Mouse (Mus musculus) kidney, embryonic 16.5 days (tissue): ENCODE measurements around the gene Sdr9c7. TPM values are rescaled to one million over a fixed set of nuclear protein-coding genes. Genes with fewer than 3 reads are reported as not detected.

Experiments
- ATAC-seq: fragments of 200-750 bp; cut with Nextera tagmentation; 2 replicates; pipeline ENCODE4 v1.8.0; 2017; ENCODE audit warnings: moderate TSS enrichment; ENCODE audit not compliant: low FRiP score, low TSS enrichment
- H3K27ac ChIP-seq: fragments of 300-500 bp; sonication (generic); 2 replicates; pipeline ENCODE4 v1.5.1; 2014; ENCODE audit warnings: low read length
- H3K27me3 ChIP-seq: fragments of 300-500 bp; sonication (generic); 2 replicates; pipeline ENCODE4 v1.6.1; 2014; ENCODE audit warnings: low read length, control low read depth, mixed read lengths; ENCODE audit not compliant: insufficient read depth
- H3K36me3 ChIP-seq: fragments of 300-500 bp; sonication (generic); 2 replicates; pipeline ENCODE4 v1.6.1; 2014; ENCODE audit warnings: low read length, control low read depth, mixed read lengths; ENCODE audit not compliant: insufficient read depth
- H3K4me1 ChIP-seq: fragments of 300-500 bp; sonication (generic); 2 replicates; pipeline ENCODE4 v1.6.1; 2014; ENCODE audit warnings: low read length, control low read depth, mixed read lengths; ENCODE audit not compliant: insufficient read depth
- H3K4me2 ChIP-seq: fragments of 300-500 bp; sonication (generic); replicated peaks from 2 replicates; pipeline ENCODE4 v1.6.1; 2014; ENCODE audit warnings: low read depth, low read length
- H3K4me3 ChIP-seq: fragments of 300-500 bp; sonication (generic); 2 replicates; pipeline ENCODE4 v1.5.1; 2014; ENCODE audit warnings: mild to moderate bottlenecking, low read length
- H3K9ac ChIP-seq: fragments of 300-500 bp; sonication (generic); replicated peaks from 2 replicates; pipeline ENCODE4 v1.6.1; 2014; ENCODE audit warnings: low read length
- H3K9me3 ChIP-seq: fragments of 300-500 bp; sonication (generic); 2 replicates; pipeline ENCODE4 v1.6.1; 2016; ENCODE audit warnings: low read length, control low read depth
- WGBS: fragments of 180-500 bp; shearing (Covaris S2); extraction: QIAGEN DNeasy Blood & Tissue Kit; methylation state at CpG from one replicate; pipeline ENCODE4 v1.1.7; 2014; 5-methylcytosine and 5-hydroxymethylcytosine counted together
- polyA plus RNA-seq: library from polyadenylated mRNA; unstranded; fragments of >200 nt; fragmentation: Nextera tagmentation; extraction: Ambion mirVana; gene quantifications from 2 replicates; pipeline ENCODE4 v1.2.1, GENCODE M21; 2015

Gene Sdr9c7
- not detected in 2 replicates for polyA plus RNA-seq

- 74% methylated on average over 2 of the region's 2 CpGs for WGBS
- H3K4me1 ChIP-seq, result peaks cover 6% of the 10 kb centered on the region; the same call in 1 of the 2 replicates
- ATAC-seq, result no peak
These were observed at the start of gene Sdr9c7 for GRCm38 (mm10) chr10:127898218-127898617. Gene Sdr9c7 (plus strand): TSS chr10:127898518.

GRCm38 (mm10) chr10:127849628-127850027 lies 48.7 kb upstream of the Sdr9c7 start, which contains the start of gene Rdh19:
Gene Rdh19 (plus strand): TSS chr10:127849928.
- ATAC-seq, result no peak
- Histone ChIP-seq H3K4me2 (no peak within 1 kb of the TSS), H3K36me3 (no peaks in the 10 kb centered on the region), H3K27me3 (no peaks in the 10 kb centered on the region), H3K9me3 (no peaks in the 10 kb centered on the region), H3K9ac (no peak within 1 kb of the TSS), H3K4me3 (no peak within 1 kb of the TSS), H3K4me1 (no peaks in the 10 kb centered on the region), H3K27ac (no peak within 1 kb of the TSS)
- 44% methylated on average over 1 of the region's 1 CpGs for WGBS

More at GRCm38 (mm10) chr10:127898218-127898617, at the start of gene Sdr9c7:
- H3K9me3 ChIP-seq, result no peaks in the 10 kb centered on the region
- no peak within 1 kb of the TSS for H3K4me3 ChIP-seq
- no peak within 1 kb of the TSS for H3K27ac ChIP-seq
- H3K4me2 ChIP-seq, result no peak within 1 kb of the TSS
- no peaks in the 10 kb centered on the region for H3K36me3 ChIP-seq
- H3K27me3 ChIP-seq, result no peaks in the 10 kb centered on the region
- H3K9ac ChIP-seq, result no peak within 1 kb of the TSS

GRCm38 (mm10) chr10:127856376-127856775 lies 41.9 kb upstream of the Sdr9c7 start:
- Histone ChIP-seq H3K4me3 (no peak overlapping the region), H3K4me1 (no peaks in the 10 kb centered on the region), H3K27ac (no peak overlapping the region), H3K4me2 (no peak overlapping the region), H3K9ac (no peak overlapping the region), H3K36me3 (no peaks in the 10 kb centered on the region), H3K27me3 (no peaks in the 10 kb centered on the region), H3K9me3 (no peaks in the 10 kb centered on the region)
- ATAC-seq, result no peak

- no peak overlapping the region for H3K27ac ChIP-seq
- H3K4me2 ChIP-seq, result no peak overlapping the region
- no peak overlapping the region for H3K4me3 ChIP-seq
- H3K27me3 ChIP-seq, result no peaks in the 10 kb centered on the region
- H3K4me1 ChIP-seq, result no peaks in the 10 kb centered on the region
- H3K9ac ChIP-seq, result no peak overlapping the region
- no peaks in the 10 kb centered on the region for H3K9me3 ChIP-seq
- ATAC-seq, result no peak
- no peaks in the 10 kb centered on the region for H3K36me3 ChIP-seq
These were observed 33.4 kb upstream of the Sdr9c7 start for GRCm38 (mm10) chr10:127864931-127865330.

GRCm38 (mm10) chr10:127866232-127866631 lies 32.1 kb upstream of the Sdr9c7 start, which contains the start of gene Rdh16f2:
Gene Rdh16f2 (plus strand): TSS chr10:127866474.
- Histone ChIP-seq H3K4me3 (no peak within 1 kb of the TSS), H3K36me3 (no peaks in the 10 kb centered on the region), H3K27me3 (no peaks in the 10 kb centered on the region), H3K4me1 (no peaks in the 10 kb centered on the region), H3K9me3 (peaks cover 9% of the 10 kb centered on the region), H3K27ac (no peak within 1 kb of the TSS), H3K4me2 (no peak within 1 kb of the TSS), H3K9ac (no peak within 1 kb of the TSS)
- ATAC-seq, result no peak
- WGBS, result 91% methylated on average over 3 of the region's 3 CpGs

GRCm38 (mm10) chr10:127872484-127872883 lies 25.8 kb upstream of the Sdr9c7 start:
- H3K27me3 ChIP-seq, result no peaks in the 10 kb centered on the region
- H3K27ac ChIP-seq, result no peak overlapping the region
- H3K4me3 ChIP-seq, result no peak overlapping the region
- no peak overlapping the region for H3K4me2 ChIP-seq
- ATAC-seq, result no peak
- 74% methylated on average over 4 of the region's 4 CpGs for WGBS
- H3K36me3 ChIP-seq, result no peaks in the 10 kb centered on the region
- H3K9me3 ChIP-seq, result peaks cover 9% of the 10 kb centered on the region
- no peak overlapping the region for H3K9ac ChIP-seq
- 0 out of 2 replicates have a peak, but pooled peaks cover under 1% of the 10 kb centered on the region for H3K4me1 ChIP-seq

GRCm38 (mm10) chr10:127877681-127878080 lies 20.6 kb upstream of the Sdr9c7 start:
- no peak overlapping the region for H3K4me2 ChIP-seq
- peak overlapping the region; percentile 70 for H3K27ac ChIP-seq
- peaks cover 12% of the 10 kb centered on the region; the same call in 1 of the 2 replicates for H3K4me1 ChIP-seq
- H3K9ac ChIP-seq, result no peak overlapping the region
- no peaks in the 10 kb centered on the region for H3K9me3 ChIP-seq
- WGBS, result 46% methylated on average over 2 of the region's 2 CpGs
- no peaks in the 10 kb centered on the region for H3K27me3 ChIP-seq
- no peak overlapping the region for H3K4me3 ChIP-seq
- no peaks in the 10 kb centered on the region for H3K36me3 ChIP-seq
- peak; percentile 91 for ATAC-seq

- Histone ChIP-seq H3K27ac (peak overlapping the region; percentile 70), H3K9ac (0 out of 2 replicates have a peak overlapping the region, but pooled peaks have one; percentile 11), H3K27me3 (no peaks in the 10 kb centered on the region), H3K4me3 (no peak overlapping the region), H3K36me3 (no peaks in the 10 kb centered on the region), H3K9me3 (no peaks in the 10 kb centered on the region), H3K4me2 (no peak overlapping the region), H3K4me1 (peaks cover 12% of the 10 kb centered on the region; the same call in 1 of the 2 replicates)
- WGBS, result 79% methylated on average over 3 of the region's 3 CpGs
- peak; percentile 30; the same call in 1 of the 2 replicates for ATAC-seq
These were observed 19.9 kb upstream of the Sdr9c7 start for GRCm38 (mm10) chr10:127878262-127879057.

GRCm38 (mm10) chr10:127879155-127879688 lies 19.1 kb upstream of the Sdr9c7 start:
- Histone ChIP-seq H3K4me3 (no peak overlapping the region), H3K27ac (no peak overlapping the region), H3K4me1 (peaks cover 12% of the 10 kb centered on the region; the same call in 1 of the 2 replicates), H3K4me2 (no peak overlapping the region), H3K9ac (no peak overlapping the region), H3K9me3 (no peaks in the 10 kb centered on the region), H3K27me3 (no peaks in the 10 kb centered on the region), H3K36me3 (no peaks in the 10 kb centered on the region)
- WGBS, result 85% methylated on average over 3 of the region's 3 CpGs
- ATAC-seq, result 0 out of 2 replicates have a peak, but pooled peaks have one; percentile 40

- no peak overlapping the region for H3K27ac ChIP-seq
- H3K9me3 ChIP-seq, result no peaks in the 10 kb centered on the region
- H3K4me1 ChIP-seq, result peaks cover 12% of the 10 kb centered on the region; the same call in 1 of the 2 replicates
- no peak overlapping the region for H3K4me2 ChIP-seq
- no peaks in the 10 kb centered on the region for H3K27me3 ChIP-seq
- no peak overlapping the region for H3K9ac ChIP-seq
- no peak for ATAC-seq
- WGBS, result 85% methylated on average over 4 of the region's 4 CpGs
- H3K4me3 ChIP-seq, result no peak overlapping the region
- H3K36me3 ChIP-seq, result no peaks in the 10 kb centered on the region
These were observed 17.3 kb upstream of the Sdr9c7 start for GRCm38 (mm10) chr10:127881041-127881440.
